Mouse (Mus musculus): ENCODE results near the gene Fgg. TPM values are rescaled to one million over a fixed set of nuclear protein-coding genes. Genes with fewer than 3 reads are reported as not detected.

Fgg gene
- polyA plus RNA-seq, 1 experiment: 0.65 TPM

DNA sequence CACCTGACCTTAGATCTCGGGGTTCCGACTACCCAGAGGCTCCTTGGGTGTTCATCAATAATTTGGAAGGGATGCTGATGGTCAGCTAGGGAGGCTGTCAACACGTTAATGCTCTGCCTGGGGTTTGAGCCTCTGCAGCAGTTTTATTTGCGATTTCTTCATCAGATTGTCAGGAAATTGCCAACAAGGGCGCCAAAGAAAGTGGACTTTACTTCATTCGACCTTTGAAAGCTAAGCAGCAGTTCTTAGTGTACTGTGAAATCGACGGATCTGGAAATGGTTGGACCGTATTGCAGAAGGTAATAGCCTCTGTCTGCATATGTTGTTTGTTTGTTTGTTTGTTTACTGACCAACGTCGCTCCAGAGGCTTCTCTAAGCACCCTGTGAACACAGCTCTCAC is 2.8 kb downstream of the Fgg start:
- 79% methylated on average over 11 of the region's 11 CpGs for WGBS
- Histone ChIP-seq H3K4me1 (replicated peaks; ENCODE audit: control insufficient read depth, insufficient read depth, low read length) (no peaks in the 10 kb centered on the region), H3K36me3 (ENCODE audit: control insufficient read depth, insufficient read depth, low read length) (no peaks in the 10 kb centered on the region), H3K4me3 (ENCODE audit: control insufficient read depth, insufficient read depth, low read length) (no peak overlapping the region), H3K27ac (ENCODE audit: control insufficient read depth, insufficient read depth, low read length) (no peak overlapping the region), H3K27me3 (ENCODE audit: control insufficient read depth, insufficient read depth, low read length) (no peaks in the 10 kb centered on the region)
- DNase-seq: no peak
- no peak for TF ChIP-seq CTCF (IDR thresholded peaks at IDR 0.05; ENCODE audit: borderline replicate concordance, control insufficient read depth, extremely low read depth, insufficient read depth, low read length, poor library complexity)
- no peak for TF ChIP-seq POLR2A (IDR thresholded peaks at IDR 0.05; ENCODE audit: control insufficient read depth, extremely low read depth, insufficient read depth, low read length, poor library complexity)

GRCm38 (mm10) chr3:83011136-83011535 is 3.6 kb downstream of the Fgg start:
- Histone ChIP-seq H3K27me3 (ENCODE audit: control insufficient read depth, insufficient read depth, low read length) (no peaks in the 10 kb centered on the region), H3K27ac (ENCODE audit: control insufficient read depth, insufficient read depth, low read length) (no peak overlapping the region), H3K4me3 (ENCODE audit: control insufficient read depth, insufficient read depth, low read length) (no peak overlapping the region), H3K4me1 (replicated peaks; ENCODE audit: control insufficient read depth, insufficient read depth, low read length) (no peaks in the 10 kb centered on the region), H3K36me3 (ENCODE audit: control insufficient read depth, insufficient read depth, low read length) (no peaks in the 10 kb centered on the region)
- WGBS: 97% methylated on average over 4 of the region's 4 CpGs
- DNase-seq: no peak
- TF ChIP-seq POLR2A (IDR thresholded peaks at IDR 0.05; ENCODE audit: control insufficient read depth, extremely low read depth, insufficient read depth, low read length, poor library complexity) (no peak), CTCF (IDR thresholded peaks at IDR 0.05; ENCODE audit: borderline replicate concordance, control insufficient read depth, extremely low read depth, insufficient read depth, low read length, poor library complexity) (no peak)

DNA sequence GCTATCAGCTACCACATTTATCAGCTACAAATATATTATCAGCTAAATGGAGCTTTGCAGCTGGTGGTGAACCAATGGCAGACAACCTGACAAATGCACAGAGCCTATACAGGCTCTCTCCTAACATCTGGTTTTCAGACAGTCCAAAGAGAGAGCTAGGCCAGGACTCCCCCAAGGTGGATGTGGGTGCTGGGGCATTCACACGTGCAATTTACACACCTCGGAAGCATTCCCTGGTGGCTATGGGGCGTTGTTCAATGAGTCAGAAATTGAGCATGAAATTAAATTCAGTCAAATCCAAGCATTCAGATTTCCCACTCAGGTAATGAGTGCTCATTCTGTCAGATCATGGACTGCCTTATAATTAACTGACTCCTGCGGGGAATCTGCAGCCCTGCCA is 4.0 kb downstream of the Fgg start:
- no peak for TF ChIP-seq POLR2A (IDR thresholded peaks at IDR 0.05; ENCODE audit: control insufficient read depth, extremely low read depth, insufficient read depth, low read length, poor library complexity)
- TF ChIP-seq CTCF (IDR thresholded peaks at IDR 0.05; ENCODE audit: borderline replicate concordance, control insufficient read depth, extremely low read depth, insufficient read depth, low read length, poor library complexity): no peak
- DNase-seq: no peak
- Histone ChIP-seq H3K27me3 (ENCODE audit: control insufficient read depth, insufficient read depth, low read length) (no peaks in the 10 kb centered on the region), H3K27ac (ENCODE audit: control insufficient read depth, insufficient read depth, low read length) (no peak overlapping the region), H3K4me1 (replicated peaks; ENCODE audit: control insufficient read depth, insufficient read depth, low read length) (no peaks in the 10 kb centered on the region), H3K36me3 (ENCODE audit: control insufficient read depth, insufficient read depth, low read length) (no peaks in the 10 kb centered on the region), H3K4me3 (ENCODE audit: control insufficient read depth, insufficient read depth, low read length) (no peak overlapping the region)
- WGBS: 86% methylated on average over 4 of the region's 4 CpGs

DNA sequence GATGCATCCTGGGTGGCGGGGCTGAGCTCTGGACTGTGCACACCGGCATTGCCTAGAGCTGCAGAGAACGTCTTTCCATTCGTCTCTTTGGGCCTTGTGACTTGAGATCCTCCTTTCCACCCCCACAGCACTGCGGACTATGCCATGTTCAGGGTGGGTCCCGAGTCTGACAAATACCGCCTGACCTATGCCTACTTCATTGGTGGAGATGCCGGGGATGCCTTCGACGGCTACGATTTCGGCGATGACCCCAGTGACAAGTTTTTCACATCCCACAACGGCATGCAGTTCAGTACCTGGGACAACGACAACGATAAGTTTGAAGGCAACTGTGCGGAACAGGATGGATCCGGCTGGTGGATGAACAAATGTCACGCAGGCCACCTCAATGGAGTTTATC is 5.1 kb downstream of the Fgg start:
- Histone ChIP-seq H3K4me3 (ENCODE audit: control insufficient read depth, insufficient read depth, low read length) (no peak overlapping the region), H3K27me3 (ENCODE audit: control insufficient read depth, insufficient read depth, low read length) (no peaks in the 10 kb centered on the region), H3K4me1 (replicated peaks; ENCODE audit: control insufficient read depth, insufficient read depth, low read length) (no peaks in the 10 kb centered on the region), H3K27ac (ENCODE audit: control insufficient read depth, insufficient read depth, low read length) (no peak overlapping the region), H3K36me3 (ENCODE audit: control insufficient read depth, insufficient read depth, low read length) (no peaks in the 10 kb centered on the region)
- DNase-seq: no peak
- no peak for TF ChIP-seq POLR2A (IDR thresholded peaks at IDR 0.05; ENCODE audit: control insufficient read depth, extremely low read depth, insufficient read depth, low read length, poor library complexity)
- TF ChIP-seq CTCF (IDR thresholded peaks at IDR 0.05; ENCODE audit: borderline replicate concordance, control insufficient read depth, extremely low read depth, insufficient read depth, low read length, poor library complexity): no peak
- WGBS: 94% methylated on average over 19 of the region's 19 CpGs

- Histone ChIP-seq H3K27ac (ENCODE audit: control insufficient read depth, insufficient read depth, low read length) (no peak overlapping the region), H3K27me3 (ENCODE audit: control insufficient read depth, insufficient read depth, low read length) (no peaks in the 10 kb centered on the region), H3K36me3 (ENCODE audit: control insufficient read depth, insufficient read depth, low read length) (no peaks in the 10 kb centered on the region), H3K4me1 (replicated peaks; ENCODE audit: control insufficient read depth, insufficient read depth, low read length) (no peaks in the 10 kb centered on the region), H3K4me3 (ENCODE audit: control insufficient read depth, insufficient read depth, low read length) (no peak overlapping the region)
- DNase-seq: no peak
- WGBS: 90% methylated on average over 10 of the region's 10 CpGs
- TF ChIP-seq CTCF (IDR thresholded peaks at IDR 0.05; ENCODE audit: borderline replicate concordance, control insufficient read depth, extremely low read depth, insufficient read depth, low read length, poor library complexity): no peak
- TF ChIP-seq POLR2A (IDR thresholded peaks at IDR 0.05; ENCODE audit: control insufficient read depth, extremely low read depth, insufficient read depth, low read length, poor library complexity): no peak
These were observed 6.4 kb downstream of the Fgg start for GRCm38 (mm10) chr3:83013951-83014350.

- Histone ChIP-seq H3K27ac (ENCODE audit: control insufficient read depth, insufficient read depth, low read length) (no peak overlapping the region), H3K4me1 (replicated peaks; ENCODE audit: control insufficient read depth, insufficient read depth, low read length) (no peaks in the 10 kb centered on the region), H3K27me3 (ENCODE audit: control insufficient read depth, insufficient read depth, low read length) (no peaks in the 10 kb centered on the region), H3K36me3 (ENCODE audit: control insufficient read depth, insufficient read depth, low read length) (no peaks in the 10 kb centered on the region), H3K4me3 (ENCODE audit: control insufficient read depth, insufficient read depth, low read length) (no peak overlapping the region)
- no peak for TF ChIP-seq POLR2A (IDR thresholded peaks at IDR 0.05; ENCODE audit: control insufficient read depth, extremely low read depth, insufficient read depth, low read length, poor library complexity)
- TF ChIP-seq CTCF (IDR thresholded peaks at IDR 0.05; ENCODE audit: borderline replicate concordance, control insufficient read depth, extremely low read depth, insufficient read depth, low read length, poor library complexity): no peak
- DNase-seq: no peak
- 94% methylated on average over 1 of the region's 1 CpGs for WGBS
These were observed 8.7 kb downstream of the Fgg start for GRCm38 (mm10) chr3:83016236-83016635.

DNA sequence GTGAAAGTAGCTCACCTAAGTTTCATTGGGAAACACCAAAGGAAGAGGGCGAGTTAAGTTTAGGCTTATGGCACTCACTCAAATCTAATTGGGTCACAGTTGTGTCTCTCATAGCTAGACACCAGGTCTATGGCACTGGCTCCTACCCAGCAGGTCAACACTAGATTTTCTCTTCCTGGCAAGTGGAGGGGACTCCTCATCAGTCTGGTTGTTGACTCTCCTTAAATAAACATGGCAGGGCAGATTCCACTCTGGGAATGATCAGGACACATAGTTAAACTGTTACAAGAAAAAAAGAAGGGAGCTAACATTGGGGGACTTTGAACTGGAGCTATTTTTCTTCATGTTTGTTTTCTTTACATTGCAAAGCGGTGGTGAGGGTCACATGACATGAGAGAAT is 12.9 kb downstream of the Fgg start:
- no peak overlapping the region for H3K27ac ChIP-seq (ENCODE audit: control insufficient read depth, insufficient read depth, low read length)
- no peak for TF ChIP-seq POLR2A (IDR thresholded peaks at IDR 0.05; ENCODE audit: control insufficient read depth, extremely low read depth, insufficient read depth, low read length, poor library complexity)
- no peak for TF ChIP-seq CTCF (IDR thresholded peaks at IDR 0.05; ENCODE audit: borderline replicate concordance, control insufficient read depth, extremely low read depth, insufficient read depth, low read length, poor library complexity)
- no peaks in the 10 kb centered on the region for H3K27me3 ChIP-seq (ENCODE audit: control insufficient read depth, insufficient read depth, low read length)
- no peak for DNase-seq
- H3K4me1 ChIP-seq (replicated peaks; ENCODE audit: control insufficient read depth, insufficient read depth, low read length): no peaks in the 10 kb centered on the region
- 91% methylated on average over 2 of the region's 2 CpGs for WGBS
- H3K36me3 ChIP-seq (ENCODE audit: control insufficient read depth, insufficient read depth, low read length): no peaks in the 10 kb centered on the region
- no peak overlapping the region for H3K4me3 ChIP-seq (ENCODE audit: control insufficient read depth, insufficient read depth, low read length)
